Mouse (Mus musculus) heart, adult 18-20 months (tissue): ENCODE measurements at regions not wholly inside any gene's neighbourhood (a gene's known extent, or its start where the extent isn't known, plus 50 kb on each side); places are given as distances from the start of the nearest gene placed in this dataset.

Experiments used
- DNase-seq, 2 experiments: peaks; one replicate each; pipeline ENCODE4 v3.0.0; 2021 to 2022; ENCODE audit warnings: mixed read lengths in 1 of 2

- DNase-seq = peak; percentile 4 to 38
These were observed 383.2 kb upstream of the Chrm2 start for GRCm38 (mm10) chr6:36004701-36005100.

DNA sequence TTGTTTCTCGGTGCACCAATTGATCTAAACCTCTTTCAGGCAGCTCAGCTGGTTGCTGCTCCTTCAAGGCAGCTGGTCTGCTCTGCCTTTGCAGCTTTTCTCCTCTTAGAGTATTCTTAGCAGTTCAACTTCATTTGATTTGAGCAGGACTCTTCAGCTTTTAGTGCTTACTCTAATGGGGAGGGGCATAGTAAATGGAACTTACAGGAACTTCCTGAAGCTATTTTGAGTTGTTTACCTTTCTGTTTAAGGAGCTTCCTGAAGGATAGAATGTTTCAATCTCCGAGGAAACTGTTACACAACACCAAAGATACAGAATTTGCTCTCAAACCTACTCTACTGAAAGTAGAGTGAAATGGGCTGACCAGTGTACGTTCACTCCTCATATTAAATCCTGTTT, 385.8 kb upstream of the Chrm2 start:
- DNase-seq = no peak

DNA sequence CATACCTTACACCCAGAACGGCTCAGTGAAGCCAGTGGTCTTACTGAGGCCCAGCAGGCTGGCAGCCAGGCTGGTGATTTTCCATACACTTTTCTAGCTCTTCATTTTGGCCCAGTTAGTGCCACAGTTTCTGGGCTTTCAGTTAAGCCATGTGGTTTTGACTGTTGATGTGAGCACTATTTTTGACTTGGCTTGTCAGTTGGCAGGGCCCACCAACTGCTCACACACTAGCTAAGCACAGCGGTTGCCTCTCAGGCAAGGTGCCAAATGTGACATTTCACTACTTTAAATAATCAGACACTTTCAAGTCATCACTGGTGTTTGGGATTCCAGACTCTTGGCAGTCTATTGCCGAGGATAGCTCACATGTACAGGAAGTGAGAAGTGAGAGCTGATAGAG, 399.0 kb upstream of the Chrm2 start:
- peak; percentile 60 to 78 for DNase-seq

DNA sequence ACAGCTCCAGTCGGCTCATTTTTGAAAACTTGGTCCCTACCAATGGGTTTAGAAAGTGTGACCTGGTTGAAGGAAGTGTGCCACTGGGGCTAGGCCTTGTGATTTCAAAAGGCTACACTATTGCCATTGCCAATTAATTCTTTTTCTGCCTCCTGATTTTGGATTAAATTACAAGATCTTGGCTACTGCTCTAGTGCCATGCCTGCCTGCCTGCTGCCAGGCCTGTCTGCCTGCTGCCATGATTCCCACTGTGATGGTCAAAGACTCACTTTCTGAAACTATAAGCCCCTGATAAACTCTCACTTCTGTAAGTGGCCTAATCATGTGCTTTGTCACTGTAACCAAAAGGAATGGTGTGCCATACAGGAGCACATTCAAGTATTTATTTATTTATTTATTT, 400.4 kb upstream of the Mtpn start:
- no peak for DNase-seq

GRCm38 (mm10) chr6:35924189-35924588, 384.5 kb upstream of the Mtpn start:
- peak; percentile 18 to 57 for DNase-seq

DNA sequence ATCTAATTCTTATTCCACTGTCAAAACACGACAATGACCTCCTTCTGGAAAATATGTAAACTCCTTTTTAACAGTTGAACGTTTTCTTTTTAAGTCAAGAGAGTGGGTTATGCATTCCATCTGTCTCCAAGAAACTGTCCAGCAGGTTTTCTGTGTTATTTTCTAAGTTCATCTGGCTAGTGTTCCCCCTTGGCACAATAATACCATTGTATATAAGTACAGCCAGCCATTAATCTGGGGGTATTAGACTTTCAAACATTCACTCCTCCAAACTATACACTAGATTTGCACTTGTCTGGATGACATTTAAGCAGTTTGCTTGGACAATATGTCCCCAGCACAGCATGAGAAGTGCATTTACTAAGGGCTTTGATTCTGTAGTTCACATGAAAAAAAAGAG, 358.3 kb upstream of the Mtpn start:
- no peak for DNase-seq

- no peak for DNase-seq
These were observed 356.0 kb upstream of the Mtpn start for GRCm38 (mm10) chr6:35895692-35896091.

GRCm38 (mm10) chr6:35874671-35875070, 335.0 kb upstream of the Mtpn start:
- no peak for DNase-seq

DNA sequence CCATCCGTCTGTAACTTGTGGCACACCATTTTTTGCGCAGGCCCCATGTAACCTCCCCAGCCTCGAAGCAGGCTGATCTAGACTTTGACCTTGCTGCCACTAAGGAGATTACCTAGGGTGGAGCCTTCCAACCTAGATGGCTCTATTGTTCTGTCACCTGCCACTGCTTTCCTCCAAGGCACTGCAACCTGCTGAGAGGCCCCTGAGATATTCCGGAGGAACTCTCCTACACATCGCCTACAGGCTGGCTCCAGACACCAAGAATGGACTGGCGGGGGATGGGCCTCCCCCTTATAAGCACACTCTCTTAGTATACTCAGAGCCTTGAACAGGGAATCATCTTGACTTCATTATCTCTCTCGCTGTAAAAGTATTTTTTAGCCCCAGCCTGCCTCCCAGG, 331.7 kb upstream of the Mtpn start:
- DNase-seq = no peak

- no peak for DNase-seq
These were observed 324.5 kb upstream of the Mtpn start for GRCm38 (mm10) chr6:35864218-35864617.

GRCm38 (mm10) chr6:35853993-35854392, 314.3 kb upstream of the Mtpn start:
- DNase-seq = no peak

GRCm38 (mm10) chr6:35816657-35817056, 277.0 kb upstream of the Mtpn start:
- DNase-seq = no peak

- no peak for DNase-seq
These were observed 274.8 kb upstream of the Mtpn start for GRCm38 (mm10) chr6:35814476-35814875.

- DNase-seq = no peak
These were observed 266.1 kb upstream of the Mtpn start for GRCm38 (mm10) chr6:35805738-35806137.

DNA sequence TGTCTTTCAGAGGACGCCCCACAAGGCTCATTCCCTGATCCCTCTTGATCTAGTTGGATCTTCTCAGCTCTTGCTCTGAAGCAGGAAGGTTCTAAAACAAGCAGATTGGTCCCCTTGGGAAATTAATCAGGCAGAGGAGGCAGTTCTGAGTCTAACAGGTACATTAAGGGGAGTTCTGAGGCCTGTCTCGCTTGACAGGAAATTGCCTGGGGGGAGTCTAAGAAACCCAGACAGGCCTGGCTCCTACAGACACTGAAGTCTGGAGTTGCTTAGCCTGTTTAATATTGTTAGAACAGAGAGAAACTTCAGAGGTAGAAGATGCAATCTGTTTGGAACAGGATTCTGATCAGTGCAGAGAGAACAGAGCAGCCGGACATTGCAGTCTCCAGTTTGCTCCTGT, 264.4 kb upstream of the Mtpn start:
- DNase-seq = no peak

DNA sequence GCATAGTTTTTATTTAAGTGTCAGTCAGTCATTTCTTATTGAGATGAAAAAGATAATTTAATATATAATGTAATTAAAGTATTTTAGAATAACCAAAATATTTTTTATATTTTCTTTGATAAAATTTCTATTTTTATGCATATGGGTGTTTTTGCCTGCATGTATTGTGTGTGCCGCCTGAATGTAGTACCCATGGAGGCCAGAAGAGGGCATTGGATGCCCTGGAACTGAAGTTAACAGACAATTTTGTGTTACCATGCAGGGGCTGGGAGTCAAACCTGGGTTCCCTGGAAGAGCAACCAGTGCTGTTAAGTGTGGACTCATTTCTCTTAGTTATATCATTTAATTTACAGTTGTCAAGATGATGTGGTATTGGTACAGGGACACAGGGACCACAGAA, 240.0 kb upstream of the Mtpn start:
- DNase-seq = no peak

GRCm38 (mm10) chr6:35770907-35771306, 231.2 kb upstream of the Mtpn start:
- no peak for DNase-seq

DNA sequence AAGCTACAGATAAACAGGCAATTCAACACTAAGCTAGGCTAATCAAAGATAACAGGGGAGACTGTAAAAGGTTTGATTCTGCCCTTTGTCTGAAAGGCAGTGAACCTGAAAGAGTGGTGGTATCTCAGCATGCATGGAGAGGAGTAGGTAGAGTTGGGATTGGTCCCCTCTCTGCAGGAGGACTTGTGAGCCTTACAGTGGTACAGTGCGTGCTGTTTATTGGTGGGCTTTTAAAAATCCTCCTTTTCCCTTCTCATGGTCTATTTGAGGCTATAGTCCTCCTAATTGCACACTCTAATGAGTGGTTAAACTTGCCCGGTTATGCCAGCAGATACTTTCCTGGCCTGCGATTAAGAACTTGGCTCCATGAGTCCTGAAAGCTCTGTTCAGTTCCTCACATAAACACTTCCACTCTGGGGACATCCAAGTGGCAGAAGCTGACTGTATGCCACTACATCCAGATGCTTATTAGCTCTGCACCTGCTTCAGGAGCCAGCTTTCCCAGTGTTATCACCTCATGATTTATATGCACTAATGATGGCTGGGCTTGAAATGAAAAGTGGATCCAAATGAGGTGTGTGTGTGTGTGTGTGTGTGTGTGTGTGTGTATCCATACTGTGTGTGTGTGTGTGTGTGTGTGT, 220.0 kb upstream of the Mtpn start:
- no peak for DNase-seq

- no peak for DNase-seq
These were observed 206.3 kb upstream of the Mtpn start for GRCm38 (mm10) chr6:35746034-35746433.

- DNase-seq = no peak
These were observed 165.9 kb upstream of the Mtpn start for GRCm38 (mm10) chr6:35705587-35705986.

DNA sequence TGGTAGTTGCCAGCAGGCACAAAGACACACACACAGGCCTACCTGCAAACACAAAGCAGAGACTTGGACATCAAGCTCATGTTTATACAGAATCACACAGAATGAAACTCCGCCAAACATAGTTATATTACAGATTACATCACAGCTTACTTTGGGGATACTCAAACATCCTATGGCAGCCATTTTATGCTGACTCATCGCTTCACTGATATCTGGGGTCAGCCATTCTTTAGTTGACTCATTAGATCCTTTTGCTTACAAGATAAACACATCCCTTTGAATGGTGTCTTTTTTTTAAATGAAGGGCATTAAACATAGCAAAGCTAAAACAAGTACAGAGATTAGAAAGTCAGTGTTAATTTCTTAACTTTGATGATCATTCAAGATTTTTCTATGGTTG, 127.4 kb upstream of the Mtpn start:
- DNase-seq = no peak

- no peak for DNase-seq
These were observed 111.7 kb upstream of the Mtpn start for GRCm38 (mm10) chr6:35651401-35651800.

DNA sequence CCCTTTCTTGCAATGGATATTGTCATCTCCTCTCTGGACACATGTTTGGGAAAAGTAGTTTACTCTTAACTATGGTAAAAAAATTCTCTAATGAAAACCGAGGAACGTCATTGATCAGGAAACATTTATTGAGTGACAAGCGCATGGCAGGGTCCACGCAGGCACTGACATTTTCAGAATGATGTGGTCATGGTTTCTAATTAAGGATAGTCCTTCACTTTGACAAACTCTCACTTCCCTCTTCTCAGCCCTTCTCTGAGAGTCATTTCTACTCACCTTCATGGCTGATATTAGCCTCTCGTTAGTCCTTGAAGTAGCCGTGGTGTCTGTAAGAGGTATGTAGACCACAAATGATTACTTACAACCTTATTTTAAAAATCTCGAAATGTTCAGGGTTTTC, 105.5 kb upstream of the Mtpn start:
- DNase-seq = no peak

DNA sequence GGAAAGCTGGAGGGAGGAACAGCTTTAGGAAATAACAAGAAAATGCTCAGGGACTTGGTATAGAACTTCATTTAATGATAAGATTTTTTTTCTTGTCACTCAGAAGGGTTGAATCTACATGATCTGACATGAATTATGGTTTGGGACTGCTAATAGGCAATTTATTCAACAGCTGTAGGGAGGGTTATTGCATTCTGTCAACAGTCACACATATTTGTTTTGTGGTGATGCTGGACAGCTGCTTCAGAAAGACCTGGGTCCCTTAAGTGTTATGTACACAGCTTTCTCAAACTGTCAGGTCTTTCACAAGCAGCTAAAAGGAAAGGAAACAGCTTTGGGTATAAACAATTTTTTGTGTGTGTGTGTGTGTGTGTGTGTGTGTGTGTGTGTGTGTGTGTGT, 101.0 kb upstream of the Mtpn start:
- DNase-seq = no peak

GRCm38 (mm10) chr6:35608336-35608735, 68.6 kb upstream of the Mtpn start:
- no peak for DNase-seq
